Mouse (Mus musculus): ENCODE results near the gene Tacc2. TPM values are rescaled to one million over a fixed set of nuclear protein-coding genes. Genes with fewer than 3 reads are reported as not detected.

The Tacc2 gene
- polyA plus RNA-seq, 1 experiment from 2014 or later: 23.9 TPM

GRCm38 (mm10) chr7:130634259-130634871 lies 57.1 kb downstream of the Tacc2 start:
- Histone ChIP-seq H3K9me3 (replicated peaks; ENCODE audit: control insufficient read depth, low read length) (no peaks in the 10 kb centered on the region), H3K36me3 (ENCODE audit: control insufficient read depth, insufficient read depth, low read length) (no peaks in the 10 kb centered on the region), H3K4me1 (ENCODE audit: control insufficient read depth, insufficient read depth, low read length) (peaks cover 16% of the 10 kb centered on the region), H3K4me2 (ENCODE audit: low read depth, low read length) (no peak overlapping the region), H3K27me3 (ENCODE audit: control insufficient read depth, insufficient read depth, low read length) (no peaks in the 10 kb centered on the region), H3K9ac (ENCODE audit: low read length) (no peak overlapping the region), H3K4me3 (replicated peaks; ENCODE audit: low read length) (no peak overlapping the region), H3K27ac (ENCODE audit: low read length) (no peak overlapping the region)
- ATAC-seq (ENCODE audit: insufficient read depth, low FRiP score): no peak
- 77% methylated on average over 4 of the region's 4 CpGs for WGBS

- Histone ChIP-seq H3K36me3 (ENCODE audit: control insufficient read depth, insufficient read depth, low read length) (no peaks in the 10 kb centered on the region), H3K27me3 (ENCODE audit: control insufficient read depth, insufficient read depth, low read length) (no peaks in the 10 kb centered on the region), H3K9ac (ENCODE audit: low read length) (no peak overlapping the region), H3K4me1 (ENCODE audit: control insufficient read depth, insufficient read depth, low read length) (peaks cover 16% of the 10 kb centered on the region), H3K9me3 (replicated peaks; ENCODE audit: control insufficient read depth, low read length) (no peaks in the 10 kb centered on the region), H3K27ac (ENCODE audit: low read length) (no peak overlapping the region), H3K4me2 (ENCODE audit: low read depth, low read length) (no peak overlapping the region), H3K4me3 (replicated peaks; ENCODE audit: low read length) (no peak overlapping the region)
- ATAC-seq (ENCODE audit: insufficient read depth, low FRiP score): no peak
- 45% methylated on average over 7 of the region's 7 CpGs for WGBS
Measured at GRCm38 (mm10) chr7:130635212-130635611, 58.0 kb downstream of the Tacc2 start.

- no peak overlapping the region for H3K4me2 ChIP-seq (ENCODE audit: low read depth, low read length)
- H3K9ac ChIP-seq (ENCODE audit: low read length): no peak overlapping the region
- peaks cover 16% of the 10 kb centered on the region for H3K4me1 ChIP-seq (ENCODE audit: control insufficient read depth, insufficient read depth, low read length)
- no peaks in the 10 kb centered on the region for H3K36me3 ChIP-seq (ENCODE audit: control insufficient read depth, insufficient read depth, low read length)
- no peaks in the 10 kb centered on the region for H3K27me3 ChIP-seq (ENCODE audit: control insufficient read depth, insufficient read depth, low read length)
- H3K27ac ChIP-seq (ENCODE audit: low read length): no peak overlapping the region
- WGBS: 85% methylated on average over 3 of the region's 3 CpGs
- H3K9me3 ChIP-seq (replicated peaks; ENCODE audit: control insufficient read depth, low read length): no peaks in the 10 kb centered on the region
- no peak overlapping the region for H3K4me3 ChIP-seq (replicated peaks; ENCODE audit: low read length)
- ATAC-seq (ENCODE audit: insufficient read depth, low FRiP score): no peak
Measured at GRCm38 (mm10) chr7:130636274-130636673, 59.0 kb downstream of the Tacc2 start.

- 82% methylated on average over 4 of the region's 4 CpGs for WGBS
- H3K36me3 ChIP-seq (ENCODE audit: control insufficient read depth, insufficient read depth, low read length): no peaks in the 10 kb centered on the region
- no peak overlapping the region for H3K4me3 ChIP-seq (replicated peaks; ENCODE audit: low read length)
- no peak overlapping the region for H3K4me2 ChIP-seq (ENCODE audit: low read depth, low read length)
- no peak for ATAC-seq (ENCODE audit: insufficient read depth, low FRiP score)
- H3K9ac ChIP-seq (ENCODE audit: low read length): no peak overlapping the region
- peaks cover 10% of the 10 kb centered on the region; the same call in 1 of the 2 replicates for H3K4me1 ChIP-seq (ENCODE audit: control insufficient read depth, insufficient read depth, low read length)
- no peaks in the 10 kb centered on the region for H3K9me3 ChIP-seq (replicated peaks; ENCODE audit: control insufficient read depth, low read length)
- no peaks in the 10 kb centered on the region for H3K27me3 ChIP-seq (ENCODE audit: control insufficient read depth, insufficient read depth, low read length)
- no peak overlapping the region for H3K27ac ChIP-seq (ENCODE audit: low read length)
Measured at GRCm38 (mm10) chr7:130636902-130637301, 59.7 kb downstream of the Tacc2 start.

GRCm38 (mm10) chr7:130637811-130638210 lies 60.6 kb downstream of the Tacc2 start:
- WGBS: 38% methylated on average over 6 of the region's 6 CpGs
- Histone ChIP-seq H3K36me3 (ENCODE audit: control insufficient read depth, insufficient read depth, low read length) (no peaks in the 10 kb centered on the region), H3K27me3 (ENCODE audit: control insufficient read depth, insufficient read depth, low read length) (no peaks in the 10 kb centered on the region), H3K4me1 (ENCODE audit: control insufficient read depth, insufficient read depth, low read length) (peaks cover 6% of the 10 kb centered on the region; the same call in 1 of the 2 replicates), H3K4me2 (ENCODE audit: low read depth, low read length) (no peak overlapping the region), H3K27ac (ENCODE audit: low read length) (no peak overlapping the region), H3K9me3 (replicated peaks; ENCODE audit: control insufficient read depth, low read length) (no peaks in the 10 kb centered on the region), H3K9ac (ENCODE audit: low read length) (no peak overlapping the region), H3K4me3 (replicated peaks; ENCODE audit: low read length) (no peak overlapping the region)
- ATAC-seq (ENCODE audit: insufficient read depth, low FRiP score): no peak

GRCm38 (mm10) chr7:130640681-130641080 lies 63.4 kb downstream of the Tacc2 start:
- Histone ChIP-seq H3K9me3 (replicated peaks; ENCODE audit: control insufficient read depth, low read length) (no peaks in the 10 kb centered on the region), H3K4me1 (ENCODE audit: control insufficient read depth, insufficient read depth, low read length) (peaks cover 6% of the 10 kb centered on the region), H3K27me3 (ENCODE audit: control insufficient read depth, insufficient read depth, low read length) (no peaks in the 10 kb centered on the region), H3K4me3 (replicated peaks; ENCODE audit: low read length) (no peak overlapping the region), H3K36me3 (ENCODE audit: control insufficient read depth, insufficient read depth, low read length) (no peaks in the 10 kb centered on the region), H3K4me2 (ENCODE audit: low read depth, low read length) (no peak overlapping the region), H3K27ac (ENCODE audit: low read length) (peak overlapping the region; percentile 6; the same call in 1 of the 2 replicates), H3K9ac (ENCODE audit: low read length) (no peak overlapping the region)
- ATAC-seq (ENCODE audit: insufficient read depth, low FRiP score): no peak
- 70% methylated on average over 9 of the region's 9 CpGs for WGBS

- WGBS: 7% methylated on average over 15 of the region's 15 CpGs
- no peaks in the 10 kb centered on the region for H3K9me3 ChIP-seq (replicated peaks; ENCODE audit: control insufficient read depth, low read length)
- peak overlapping the region; percentile 83 for H3K4me2 ChIP-seq (ENCODE audit: low read depth, low read length)
- no peaks in the 10 kb centered on the region for H3K27me3 ChIP-seq (ENCODE audit: control insufficient read depth, insufficient read depth, low read length)
- peak overlapping the region; percentile 88 for H3K9ac ChIP-seq (ENCODE audit: low read length)
- peak; percentile 63 for ATAC-seq (ENCODE audit: insufficient read depth, low FRiP score)
- peak overlapping the region; percentile 66 for H3K4me3 ChIP-seq (replicated peaks; ENCODE audit: low read length)
- H3K36me3 ChIP-seq (ENCODE audit: control insufficient read depth, insufficient read depth, low read length): no peaks in the 10 kb centered on the region
- H3K4me1 ChIP-seq (ENCODE audit: control insufficient read depth, insufficient read depth, low read length): peaks cover 11% of the 10 kb centered on the region
- H3K27ac ChIP-seq (ENCODE audit: low read length): peak overlapping the region; percentile 94
Measured at GRCm38 (mm10) chr7:130645332-130645993, 68.2 kb downstream of the Tacc2 start.

GRCm38 (mm10) chr7:130645994-130646761 lies 68.9 kb downstream of the Tacc2 start:
- peak; percentile 92 for ATAC-seq (ENCODE audit: insufficient read depth, low FRiP score)
- no peaks in the 10 kb centered on the region for H3K36me3 ChIP-seq (ENCODE audit: control insufficient read depth, insufficient read depth, low read length)

GRCm38 (mm10) chr7:130646762-130647139 lies 69.5 kb downstream of the Tacc2 start:
- Histone ChIP-seq H3K4me2 (ENCODE audit: low read depth, low read length) (peak overlapping the region; percentile 83), H3K4me1 (ENCODE audit: control insufficient read depth, insufficient read depth, low read length) (peaks cover 11% of the 10 kb centered on the region), H3K4me3 (replicated peaks; ENCODE audit: low read length) (peak overlapping the region; percentile 66), H3K27ac (ENCODE audit: low read length) (peak overlapping the region; percentile 94), H3K36me3 (ENCODE audit: control insufficient read depth, insufficient read depth, low read length) (no peaks in the 10 kb centered on the region), H3K27me3 (ENCODE audit: control insufficient read depth, insufficient read depth, low read length) (no peaks in the 10 kb centered on the region), H3K9me3 (replicated peaks; ENCODE audit: control insufficient read depth, low read length) (no peaks in the 10 kb centered on the region), H3K9ac (ENCODE audit: low read length) (peak overlapping the region; percentile 88)
- under 1% methylated on average over 18 of the region's 18 CpGs for WGBS
- ATAC-seq (ENCODE audit: insufficient read depth, low FRiP score): peak; percentile 74

More at GRCm38 (mm10) chr7:130645994-130646761, 68.9 kb downstream of the Tacc2 start:
- Histone ChIP-seq H3K9ac (ENCODE audit: low read length) (peak overlapping the region; percentile 88), H3K4me2 (ENCODE audit: low read depth, low read length) (peak overlapping the region; percentile 83), H3K27me3 (ENCODE audit: control insufficient read depth, insufficient read depth, low read length) (no peaks in the 10 kb centered on the region), H3K4me3 (replicated peaks; ENCODE audit: low read length) (peak overlapping the region; percentile 66), H3K27ac (ENCODE audit: low read length) (peak overlapping the region; percentile 94), H3K4me1 (ENCODE audit: control insufficient read depth, insufficient read depth, low read length) (peaks cover 11% of the 10 kb centered on the region), H3K9me3 (replicated peaks; ENCODE audit: control insufficient read depth, low read length) (no peaks in the 10 kb centered on the region)
- under 1% methylated on average over 51 of the region's 55 CpGs for WGBS

All from stomach, embryonic 16.5 days (tissue).